ENCODE assay signal across 9 mouse cellular contexts in the genomic region with DNA sequence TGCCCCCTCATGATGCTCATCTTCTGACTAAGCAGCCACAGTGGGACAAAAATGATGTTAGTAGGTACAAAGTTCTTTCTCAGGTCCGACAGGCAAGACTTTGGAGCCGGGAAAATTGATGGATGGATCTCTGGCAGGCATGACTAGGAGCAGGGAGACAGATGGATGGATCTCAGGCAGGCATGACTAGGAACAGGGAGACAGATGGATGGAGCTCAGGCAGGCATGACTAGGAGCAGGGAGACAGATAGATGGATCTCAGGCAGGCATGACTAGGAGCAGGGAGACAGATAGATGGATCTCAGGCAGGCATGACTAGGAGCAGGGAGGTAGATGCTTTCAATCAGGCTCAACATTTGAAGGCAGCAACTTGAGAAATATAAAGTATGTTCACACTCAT. TPM values are rescaled to one million over a fixed set of nuclear protein-coding genes. Genes with fewer than 3 reads are reported as not detected.
DNase-seq lines count a peak whose midpoint lies in the region; ATAC-seq and TF ChIP-seq lines count a peak whose summit lies in the region.
"Had no signal": no experiment of that assay in that cellular context is flagged by ENCODE, and none has a peak within 500 bp of the region (broad histone marks: within the 10 kb centered on the region; RNA-seq: fewer than 3 reads in every experiment).

No protein-coding gene starts in this region.

- no peak overlapping the region for H3K27ac ChIP-seq in heart, embryonic 12.5 days (ENCODE audit: poor library complexity, severe bottlenecking)
- no peak overlapping the region for H3K27ac ChIP-seq in embryonic facial prominence, embryonic 10.5 days (replicated peaks)
- H3K27ac ChIP-seq in kidney, postnatal 0 days = no peak overlapping the region
- H3K27ac ChIP-seq in midbrain, embryonic 11.5 days (ENCODE audit: low read depth, low read length) = no peak overlapping the region

- no peaks in the 10 kb centered on the region for H3K4me1 ChIP-seq in heart, embryonic 12.5 days (replicated peaks)
- no peaks in the 10 kb centered on the region for H3K4me1 ChIP-seq in embryonic facial prominence, embryonic 10.5 days
- no peaks in the 10 kb centered on the region for H3K4me1 ChIP-seq in kidney, postnatal 0 days (replicated peaks; ENCODE audit: insufficient read depth, low read length)
- no peaks in the 10 kb centered on the region for H3K4me1 ChIP-seq in midbrain, embryonic 11.5 days (ENCODE audit: control insufficient read depth, insufficient read depth, low read length)

- no peak for DNase-seq in heart, postnatal 25 days (ENCODE audit: low spot score)
- DNase-seq in embryonic facial prominence, embryonic 10.5 days (ENCODE audit: low spot score) = peak; percentile 22
- DNase-seq in kidney, postnatal 0 days (ENCODE audit: low spot score) = peak; percentile 81
- no peak for DNase-seq in midbrain, embryonic 11.5 days (ENCODE audit: low spot score, missing footprints)
- no peak for DNase-seq in thymus, postnatal 0 days (ENCODE audit: low spot score)
- no peak for DNase-seq in lung, postnatal 36 days
- DNase-seq in urinary bladder, postnatal 10 days (ENCODE audit: low spot score) = no peak

- no peaks in the 10 kb centered on the region for H3K9me3 ChIP-seq in heart, embryonic 12.5 days (replicated peaks)
- H3K9me3 ChIP-seq in embryonic facial prominence, embryonic 10.5 days = no peaks in the 10 kb centered on the region
- no peaks in the 10 kb centered on the region for H3K9me3 ChIP-seq in kidney, postnatal 0 days (replicated peaks; ENCODE audit: low read length)
- H3K9me3 ChIP-seq in midbrain, embryonic 11.5 days (ENCODE audit: control insufficient read depth, low read length) = no peaks in the 10 kb centered on the region

- 34% methylated on average over 2 of the region's 2 CpGs for WGBS in heart, embryonic 12.5 days
- 49% methylated on average over 2 of the region's 2 CpGs for WGBS in embryonic facial prominence, embryonic 10.5 days
- WGBS in kidney, postnatal 0 days = 11% methylated on average over 2 of the region's 2 CpGs
- 41% methylated on average over 2 of the region's 2 CpGs for WGBS in midbrain, embryonic 11.5 days

- intact Hi-C loops in heart, postnatal 25 days (cut with DNase I) = no loop called here

- H3K9ac ChIP-seq in heart, embryonic 12.5 days = no peak overlapping the region
- H3K9ac ChIP-seq in kidney, postnatal 0 days (ENCODE audit: low read depth, low read length) = 0 out of 2 replicates have a peak overlapping the region, but pooled peaks have one; percentile 23
- no peak overlapping the region for H3K9ac ChIP-seq in midbrain, embryonic 11.5 days (ENCODE audit: low read length)

- peaks cover 32% of the 10 kb centered on the region for H3K27me3 ChIP-seq in heart, embryonic 12.5 days (replicated peaks)
- H3K27me3 ChIP-seq in embryonic facial prominence, embryonic 10.5 days (replicated peaks; ENCODE audit: low read depth, poor library complexity, severe bottlenecking) = no peaks in the 10 kb centered on the region
- no peaks in the 10 kb centered on the region; the same call in 1 of the 2 replicates for H3K27me3 ChIP-seq in kidney, postnatal 0 days (ENCODE audit: insufficient read depth, low read length)
- no peaks in the 10 kb centered on the region for H3K27me3 ChIP-seq in midbrain, embryonic 11.5 days (ENCODE audit: control insufficient read depth, insufficient read depth, low read length)

- no peak for ATAC-seq in heart, embryonic 12.5 days (ENCODE audit: insufficient number of reproducible peaks, low FRiP score)
- 0 out of 2 replicates have a peak, but pooled peaks have one; percentile 61 for ATAC-seq in kidney, postnatal 0 days (replicated peaks; ENCODE audit: low FRiP score, low read depth)
- no peak for ATAC-seq in midbrain, embryonic 11.5 days (ENCODE audit: low FRiP score)

- 0 out of 2 replicates have a peak overlapping the region, but pooled peaks have one; percentile 2 for H3K4me3 ChIP-seq in heart, embryonic 12.5 days
- H3K4me3 ChIP-seq in embryonic facial prominence, embryonic 10.5 days = peak overlapping the region; percentile 42
- H3K4me3 ChIP-seq in kidney, postnatal 0 days (replicated peaks; ENCODE audit: low read depth, low read length) = peak overlapping the region; percentile 22; the same call in 1 of the 2 replicates
- peak overlapping the region; percentile 15; the same call in 1 of the 2 replicates for H3K4me3 ChIP-seq in midbrain, embryonic 11.5 days (ENCODE audit: low read depth, low read length)

- no peak for TF ChIP-seq CTCF in kidney, postnatal 0 days (IDR thresholded peaks at IDR 0.05; ENCODE audit: low read depth)

- peak overlapping the region; percentile 2; the same call in 1 of the 2 replicates for H3K4me2 ChIP-seq in heart, embryonic 12.5 days
- H3K4me2 ChIP-seq in kidney, postnatal 0 days (ENCODE audit: low read length) = peak overlapping the region; percentile 45
- peak overlapping the region; percentile 14 for H3K4me2 ChIP-seq in midbrain, embryonic 11.5 days

- H3K36me3 ChIP-seq in heart, embryonic 12.5 days = no peaks in the 10 kb centered on the region
- no peaks in the 10 kb centered on the region for H3K36me3 ChIP-seq in embryonic facial prominence, embryonic 10.5 days (replicated peaks)
- H3K36me3 ChIP-seq in kidney, postnatal 0 days (ENCODE audit: insufficient read depth, low read length) = no peaks in the 10 kb centered on the region
- no peaks in the 10 kb centered on the region for H3K36me3 ChIP-seq in midbrain, embryonic 11.5 days (ENCODE audit: control insufficient read depth, insufficient read depth, low read length)

RNA-seq across cellular contexts. Expression of gene Alox8, which starts 13.8 kb away (rescaled TPM):
- 1.2 and 1.4 TPM in 2 replicates for polyA plus RNA-seq in heart, embryonic 12.5 days (2016; fragmentation: Nextera tagmentation; extraction: Ambion mirVana)
- 1 to 10 TPM; 1.6 to 1.8 TPM for total RNA-seq in heart, postnatal 25 days (2021)
- 0.09 and 0.13 TPM in 2 replicates for polyA plus RNA-seq in embryonic facial prominence, embryonic 10.5 days (2016; fragmentation: Nextera tagmentation; extraction: Ambion mirVana)
- 0.17 and 0.61 TPM in 2 replicates for polyA plus RNA-seq in kidney, postnatal 0 days (2015; fragmentation: Nextera tagmentation; extraction: Ambion mirVana)
- 0.11 TPM in 1 of 2 replicates, not detected in the other for polyA plus RNA-seq in midbrain, embryonic 11.5 days (2014; fragmentation: Nextera tagmentation; extraction: Ambion mirVana)
- 0.14 and 0.17 TPM in 2 replicates for polyA plus RNA-seq in thymus, postnatal 0 days (2015; fragmentation: Nextera tagmentation; extraction: Ambion mirVana)
- polyA plus RNA-seq: gonadal fat pad, adult 2 months had no signal

RNA-seq across cellular contexts. Expression of gene Gucy2e, which starts 25.4 kb away (rescaled TPM):
- 0.15 and 0.17 TPM in 2 replicates for polyA plus RNA-seq in heart, embryonic 12.5 days (2016; fragmentation: Nextera tagmentation; extraction: Ambion mirVana)
- total RNA-seq in heart, postnatal 25 days (2021) = 1 to 10 TPM; 1.4 to 1.5 TPM
- not detected in 2 replicates for polyA plus RNA-seq in embryonic facial prominence, embryonic 10.5 days (2016; fragmentation: Nextera tagmentation; extraction: Ambion mirVana)
- 0.13 and 0.24 TPM in 2 replicates for polyA plus RNA-seq in kidney, postnatal 0 days (2015; fragmentation: Nextera tagmentation; extraction: Ambion mirVana)
- 0.04 TPM in 1 of 2 replicates, not detected in the other for polyA plus RNA-seq in midbrain, embryonic 11.5 days (2014; fragmentation: Nextera tagmentation; extraction: Ambion mirVana)
- polyA plus RNA-seq in thymus, postnatal 0 days (2015; fragmentation: Nextera tagmentation; extraction: Ambion mirVana) = not detected in 2 replicates

RNA-seq across cellular contexts. Expression of gene Alox12b, which starts 54.6 kb away (rescaled TPM):
- polyA plus RNA-seq in heart, embryonic 12.5 days (2016; fragmentation: Nextera tagmentation; extraction: Ambion mirVana) = not detected in 2 replicates
- total RNA-seq in heart, postnatal 25 days (2021) = not detected
- polyA plus RNA-seq in embryonic facial prominence, embryonic 10.5 days (2016; fragmentation: Nextera tagmentation; extraction: Ambion mirVana) = 0.27 TPM in 1 of 2 replicates, not detected in the other
- 0.27 and 0.36 TPM in 2 replicates for polyA plus RNA-seq in kidney, postnatal 0 days (2015; fragmentation: Nextera tagmentation; extraction: Ambion mirVana)
- polyA plus RNA-seq in midbrain, embryonic 11.5 days (2014; fragmentation: Nextera tagmentation; extraction: Ambion mirVana) = not detected in 2 replicates
- polyA plus RNA-seq in thymus, postnatal 0 days (2015; fragmentation: Nextera tagmentation; extraction: Ambion mirVana) = 0.44 and 0.49 TPM in 2 replicates
- polyA plus RNA-seq: gonadal fat pad, adult 2 months had no signal

Comparison
In these comparisons a context has a peak if more than half of its experiments do, and no peak if none do; other contexts are left out.
1. DNase-seq: peak in embryonic facial prominence, embryonic 10.5 days (single experiment) and kidney, postnatal 0 days (single experiment); none in heart, postnatal 25 days (single experiment), midbrain, embryonic 11.5 days (single experiment), thymus, postnatal 0 days (single experiment), lung, postnatal 36 days (single experiment) and urinary bladder, postnatal 10 days (single experiment).
2. Peak in every context shown above with its lines, with median percentiles within 50 percentile points of each other: H3K4me2 ChIP-seq and H3K4me3 ChIP-seq.